Mouse (Mus musculus): ENCODE measurements around the gene Adgrb2.

DNA sequence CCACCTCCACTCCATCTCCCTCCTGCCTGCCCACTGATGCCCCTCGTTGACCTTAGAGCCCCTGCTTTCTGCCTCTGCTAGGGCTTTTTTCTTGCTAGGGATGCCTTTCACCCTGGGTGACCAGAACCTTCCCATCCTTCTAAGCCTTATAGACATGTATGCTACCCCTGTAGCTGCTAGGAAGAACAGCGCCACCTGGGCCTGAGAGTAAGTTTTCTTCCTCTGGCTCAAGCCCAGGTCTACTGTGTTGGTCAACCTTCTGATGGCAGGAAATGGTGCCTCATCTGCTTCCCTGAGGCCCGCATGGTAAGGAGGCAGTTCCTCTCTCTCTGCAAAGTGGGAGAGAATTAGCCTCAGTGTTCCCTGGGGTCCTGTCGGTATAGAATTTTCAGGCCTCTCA, 11.3 kb downstream of the Adgrb2 start:
- TF ChIP-seq POLR2AphosphoS5 (IDR thresholded peaks at IDR 0.05; ENCODE audit: borderline replicate concordance, low read depth, low read length) (no peak), GATA1 (IDR thresholded peaks at IDR 0.05; ENCODE audit: low read depth, low read length) (no peak), ZNF384 (IDR thresholded peaks at IDR 0.05; ENCODE audit: low read depth, low read length) (no peak), POLR2A (IDR thresholded peaks at IDR 0.05; ENCODE audit: control insufficient read depth in 1 of 2, insufficient read depth in 1 of 2, low read depth in 1 of 2, low read length in 2 of 2, poor library complexity in 1 of 2) (no peak), GABPA (IDR thresholded peaks at IDR 0.05; ENCODE audit: low read depth, low read length) (no peak), RCOR1 (IDR thresholded peaks at IDR 0.05; ENCODE audit: low read depth, low read length) (no peak), MAZ (IDR thresholded peaks at IDR 0.05; ENCODE audit: low read depth, low read length) (no peak), ZKSCAN1 (IDR thresholded peaks at IDR 0.05; ENCODE audit: low read depth, low read length) (no peak), MAFK (IDR thresholded peaks at IDR 0.05; ENCODE audit: borderline replicate concordance, low read depth, low read length) (no peak), MAX (IDR thresholded peaks at IDR 0.05; ENCODE audit: low read length) (no peak), CTCF (IDR thresholded peaks at IDR 0.05 in 2 of 3, conservative IDR thresholded peaks at IDR 0.05 in 1 of 3; ENCODE audit: control insufficient read depth in 1 of 3, insufficient read depth in 1 of 3, low read depth in 2 of 3, low read length in 3 of 3, poor library complexity in 1 of 3, severe bottlenecking in 1 of 3) (peak in 2 of 3 experiments; percentile 20 to 27; a peak in 3 of 6 replicates), SIN3A (IDR thresholded peaks at IDR 0.05; ENCODE audit: low read length) (no peak), NRF1 (IDR thresholded peaks at IDR 0.05; ENCODE audit: insufficient read depth, low read depth, low read length, poor library complexity, severe bottlenecking) (no peak), JUND (IDR thresholded peaks at IDR 0.05; ENCODE audit: low read depth, low read length) (no peak)

Measured in MEL (cell line).